17 mouse cellular contexts compared by ENCODE assay signal in the genomic region with DNA sequence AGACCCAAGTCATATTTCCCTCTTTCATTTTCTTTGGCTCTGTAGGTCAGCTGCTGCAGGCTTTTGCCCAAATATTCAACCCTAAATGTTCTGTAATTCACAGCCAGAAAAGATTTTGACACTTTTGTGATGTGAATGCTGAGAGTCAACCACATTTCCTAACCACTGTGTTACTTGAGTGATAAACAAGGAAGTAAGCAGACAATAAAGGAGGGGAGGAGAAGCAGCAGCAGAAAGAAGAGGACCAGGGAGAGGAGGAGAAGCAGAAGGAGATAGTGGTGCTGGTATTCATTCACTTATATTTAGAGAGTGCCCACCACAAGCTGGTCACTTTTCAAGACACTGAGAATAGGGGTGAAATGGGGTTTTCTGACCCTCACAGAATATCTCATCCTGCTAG.
DNase-seq lines count a peak whose midpoint lies in the region; ATAC-seq and TF ChIP-seq lines count a peak whose summit lies in the region.
"Had no signal": no experiment of that assay in that cellular context is flagged by ENCODE, and none has a peak within 500 bp of the region (broad histone marks: within the 10 kb centered on the region; RNA-seq: fewer than 3 reads in every experiment).

No protein-coding gene starts in this region.

- peaks cover 15% of the 10 kb centered on the region for H3K4me1 ChIP-seq in kidney, embryonic 15.5 days
- H3K4me1 ChIP-seq in neural tube, embryonic 11.5 days (ENCODE audit: control insufficient read depth, insufficient read depth, low read length) = 0 out of 2 replicates have a peak, but pooled peaks cover 6% of the 10 kb centered on the region
- H3K4me1 ChIP-seq: liver, embryonic 12.5 days; midbrain, embryonic 13.5 days had no signal

- H3K36me3 ChIP-seq in kidney, embryonic 15.5 days = no peaks in the 10 kb centered on the region
- no peaks in the 10 kb centered on the region for H3K36me3 ChIP-seq in neural tube, embryonic 11.5 days (ENCODE audit: control insufficient read depth, insufficient read depth, low read length)
- H3K36me3 ChIP-seq: liver, embryonic 12.5 days; midbrain, embryonic 13.5 days had no signal

- no peak overlapping the region for H3K9ac ChIP-seq in kidney, embryonic 15.5 days
- no peak overlapping the region for H3K9ac ChIP-seq in neural tube, embryonic 11.5 days (ENCODE audit: low read length)
- H3K9ac ChIP-seq: liver, embryonic 12.5 days; midbrain, embryonic 13.5 days had no signal

- no peaks in the 10 kb centered on the region for H3K9me3 ChIP-seq in kidney, embryonic 15.5 days (replicated peaks)
- H3K9me3 ChIP-seq in neural tube, embryonic 11.5 days (ENCODE audit: control insufficient read depth, low read length) = no peaks in the 10 kb centered on the region
- H3K9me3 ChIP-seq: liver, embryonic 12.5 days; midbrain, embryonic 13.5 days had no signal

- peak overlapping the region; percentile 60; the same call in 1 of the 2 replicates for H3K4me3 ChIP-seq in gastrocnemius, adult 2 months
- no peak overlapping the region for H3K4me3 ChIP-seq in kidney, embryonic 15.5 days (replicated peaks)
- H3K4me3 ChIP-seq in neural tube, embryonic 11.5 days (ENCODE audit: low read depth, low read length) = no peak overlapping the region
- H3K4me3 ChIP-seq: erythroblast, embryonic 14.5 days; liver, embryonic 12.5 days; midbrain, embryonic 13.5 days had no signal

- peak overlapping the region; percentile 82 for H3K27ac ChIP-seq in gastrocnemius, adult 2 months
- H3K27ac ChIP-seq in kidney, embryonic 15.5 days = no peak overlapping the region
- 0 out of 2 replicates have a peak overlapping the region, but pooled peaks have one; percentile 6 for H3K27ac ChIP-seq in neural tube, embryonic 11.5 days (ENCODE audit: low read depth, low read length)
- H3K27ac ChIP-seq: liver, embryonic 12.5 days; macrophage; midbrain, embryonic 13.5 days had no signal

- H3K27me3 ChIP-seq in kidney, embryonic 15.5 days = no peaks in the 10 kb centered on the region
- no peaks in the 10 kb centered on the region for H3K27me3 ChIP-seq in neural tube, embryonic 11.5 days (ENCODE audit: control insufficient read depth, insufficient read depth, low read length)
- H3K27me3 ChIP-seq: CH12.LX; liver, embryonic 12.5 days; midbrain, embryonic 13.5 days had no signal

- H3K4me2 ChIP-seq in kidney, embryonic 15.5 days = peak overlapping the region; percentile 52
- H3K4me2 ChIP-seq in neural tube, embryonic 11.5 days (ENCODE audit: low read depth) = no peak overlapping the region; the same call in 1 of the 2 replicates
- H3K4me2 ChIP-seq: liver, embryonic 12.5 days; midbrain, embryonic 13.5 days had no signal

- ATAC-seq in kidney, embryonic 15.5 days (replicated peaks; ENCODE audit: low FRiP score) = no peak
- ATAC-seq in neural tube, embryonic 11.5 days (ENCODE audit: insufficient read depth, low FRiP score, low TSS enrichment) = no peak
- ATAC-seq in CD4-positive, CD25-positive, alpha-beta regulatory T cell, adult 4 months = no peak
- ATAC-seq: forebrain, embryonic 14.5 days; hindbrain, embryonic 16.5 days; intestine, postnatal 0 days; liver, embryonic 12.5 days; midbrain, embryonic 13.5 days had no signal

- no peak for TF ChIP-seq CTCF in gastrocnemius, adult 2 months (IDR thresholded peaks at IDR 0.05)

- DNase-seq in gastrocnemius, adult 2 months = no peak
- no peak for DNase-seq in gastrocnemius, postnatal 14 days
- DNase-seq in kidney, adult 18-20 months = no peak
- DNase-seq in neural tube, embryonic 11.5 days (ENCODE audit: low spot score) = no peak
- no peak for DNase-seq in neural tube, embryonic 10.5 days (ENCODE audit: extremely low spot score, low spot score)
- DNase-seq in right cerebral cortex, postnatal 14 days = no peak
- DNase-seq: thymus, adult 18-20 months had no signal

- intact Hi-C loops in gastrocnemius, adult 2 months (cut with DNase I) = no loop called here
- intact Hi-C loops in gastrocnemius, postnatal 14 days (cut with DNase I; ENCODE audit: low total_unique reads) = no loop called here
